Mouse (Mus musculus): ENCODE measurements around the gene Prkag3. TPM values are rescaled to one million over a fixed set of nuclear protein-coding genes. Genes with fewer than 3 reads are reported as not detected.

The Prkag3 gene
- polyA plus RNA-seq, 1 experiment from 2014 or later, result 5.7 TPM

- Histone ChIP-seq H3K27me3 (no peaks in the 10 kb centered on the region), H3K27ac (replicated peaks) (no peak overlapping the region), H3K9me3 (replicated peaks) (no peaks in the 10 kb centered on the region), H3K4me3 (replicated peaks) (no peak overlapping the region), H3K4me1 (no peaks in the 10 kb centered on the region), H3K4me2 (replicated peaks) (no peak overlapping the region), H3K9ac (no peak overlapping the region), H3K36me3 (peaks cover 81% of the 10 kb centered on the region)
- no peak for ATAC-seq (ENCODE audit: insufficient number of reproducible peaks, low FRiP score, low TSS enrichment, low read depth)
- WGBS, result 87% methylated on average over 8 of the region's 8 CpGs
Measured at GRCm38 (mm10) chr1:74693891-74694583, 55.0 kb downstream of the Prkag3 start.

Other genes starting within 250 kb of the Prkag3 start
- gene Cnot9, start 243.2 kb downstream of the Prkag3 start, polyA plus RNA-seq (2015; fragmentation: Nextera tagmentation; extraction: Ambion mirVana), result 55.7 and 59.7 TPM in 2 replicates
- gene Plcd4, start 206.3 kb downstream of the Prkag3 start, polyA plus RNA-seq (2015; fragmentation: Nextera tagmentation; extraction: Ambion mirVana), result 0.80 and 1.6 TPM in 2 replicates
- 26.1 and 28.8 TPM in 2 replicates for gene Usp37, start 204.9 kb downstream of the Prkag3 start, polyA plus RNA-seq (2015; fragmentation: Nextera tagmentation; extraction: Ambion mirVana)
- gene Zfp142, start 161.0 kb downstream of the Prkag3 start, polyA plus RNA-seq (2015; fragmentation: Nextera tagmentation; extraction: Ambion mirVana), result 7.2 and 7.7 TPM in 2 replicates
- gene Bcs1l, start 160.9 kb downstream of the Prkag3 start, polyA plus RNA-seq (2015; fragmentation: Nextera tagmentation; extraction: Ambion mirVana), result 15.2 and 16.1 TPM in 2 replicates
- gene Rnf25, start 147.8 kb downstream of the Prkag3 start, polyA plus RNA-seq (2015; fragmentation: Nextera tagmentation; extraction: Ambion mirVana), result 39.7 and 40.5 TPM in 2 replicates
- gene Stk36, start 147.8 kb downstream of the Prkag3 start, polyA plus RNA-seq (2015; fragmentation: Nextera tagmentation; extraction: Ambion mirVana), result 9.8 and 14.7 TPM in 2 replicates
- 11.5 and 12.2 TPM in 2 replicates for gene Ttll4, start 87.5 kb downstream of the Prkag3 start, polyA plus RNA-seq (2015; fragmentation: Nextera tagmentation; extraction: Ambion mirVana)
- 16.9 and 17.0 TPM in 2 replicates for gene Cyp27a1, start 35.6 kb downstream of the Prkag3 start, polyA plus RNA-seq (2015; fragmentation: Nextera tagmentation; extraction: Ambion mirVana)
- 37.6 and 40.1 TPM in 2 replicates for gene Wnt6, start 22.7 kb upstream of the Prkag3 start, polyA plus RNA-seq (2015; fragmentation: Nextera tagmentation; extraction: Ambion mirVana)
- 13.3 and 16.3 TPM in 2 replicates for gene Wnt10a, start 42.3 kb upstream of the Prkag3 start, polyA plus RNA-seq (2015; fragmentation: Nextera tagmentation; extraction: Ambion mirVana)
- gene Cdk5r2, start 105.7 kb upstream of the Prkag3 start, polyA plus RNA-seq (2015; fragmentation: Nextera tagmentation; extraction: Ambion mirVana), result 0.12 and 0.13 TPM in 2 replicates
- 0.24 and 0.43 TPM in 2 replicates for gene Fev, start 136.2 kb upstream of the Prkag3 start, polyA plus RNA-seq (2015; fragmentation: Nextera tagmentation; extraction: Ambion mirVana)
- 0.63 and 1.8 TPM in 2 replicates for gene Cryba2, start 143.9 kb upstream of the Prkag3 start, polyA plus RNA-seq (2015; fragmentation: Nextera tagmentation; extraction: Ambion mirVana)
- 2.2 and 4.1 TPM in 2 replicates for gene Cfap65, start 186.4 kb upstream of the Prkag3 start, polyA plus RNA-seq (2015; fragmentation: Nextera tagmentation; extraction: Ambion mirVana)
- 1.6 and 1.7 TPM in 2 replicates for gene Ihh, start 202.5 kb upstream of the Prkag3 start, polyA plus RNA-seq (2015; fragmentation: Nextera tagmentation; extraction: Ambion mirVana)